Mouse (Mus musculus) CH12.LX (cell line): Measurements from ENCODE around the gene Ttll13.

Experiments
- CTCF ChIP-seq, 2 experiments: IDR thresholded peaks in 1 of 2; conservative IDR thresholded peaks in 1 of 2; 2 replicates each; pipeline ENCODE4 v1.5.1; 2011 to 2012; ENCODE audit warnings: low read depth in 2 of 2, low read length in 2 of 2, improper control_type of control experiment in 1 of 2, inconsistent platforms in 1 of 2, mild to moderate bottlenecking in 1 of 2, moderate library complexity in 1 of 2
- E2F4 ChIP-seq: IDR thresholded peaks from 2 replicates; pipeline ENCODE4 v1.6.1; 2011; ENCODE audit warnings: low read depth, low read length, improper control_type of control experiment; ENCODE audit not compliant: insufficient replicate concordance
- ETS1 ChIP-seq: conservative IDR thresholded peaks from 2 replicates; pipeline ENCODE4 v1.6.1; 2012; ENCODE audit warnings: low read depth, mild to moderate bottlenecking, inconsistent platforms, low read length, improper control_type of control experiment, moderate library complexity
- JUN ChIP-seq: IDR thresholded peaks from 2 replicates; pipeline ENCODE4 v1.6.1; 2011; ENCODE audit warnings: low read depth, mild to moderate bottlenecking, low read length, improper control_type of control experiment, moderate library complexity; ENCODE audit not compliant: insufficient read depth
- MAX ChIP-seq: IDR thresholded peaks from 2 replicates; pipeline ENCODE4 v1.6.1; 2011; ENCODE audit warnings: low read length, improper control_type of control experiment
- MXI1 ChIP-seq: IDR thresholded peaks from 2 replicates; pipeline ENCODE4 v1.6.1; 2011; ENCODE audit warnings: mild to moderate bottlenecking, low read depth, low read length, improper control_type of control experiment
- MYC ChIP-seq: IDR thresholded peaks from 2 replicates; pipeline ENCODE4 v1.6.1; 2011; ENCODE audit warnings: low read depth, mild to moderate bottlenecking, improper control_type of control experiment, low read length
- POLR2A ChIP-seq: IDR thresholded peaks from 2 replicates; pipeline ENCODE4 v1.6.1; 2011; ENCODE audit warnings: low read depth, mild to moderate bottlenecking, improper control_type of control experiment, low read length
- RCOR1 ChIP-seq: conservative IDR thresholded peaks from 2 replicates; pipeline ENCODE4 v1.6.1; 2012; ENCODE audit warnings: low read depth, mild to moderate bottlenecking, inconsistent platforms, low read length, improper control_type of control experiment
- TCF12 ChIP-seq: IDR thresholded peaks from 2 replicates; pipeline ENCODE4 v1.6.1; 2014; ENCODE audit warnings: low read depth, mild to moderate bottlenecking, inconsistent platforms, low read length, improper control_type of control experiment
- UBTF ChIP-seq: IDR thresholded peaks from 2 replicates; pipeline ENCODE4 v1.6.1; 2012; ENCODE audit warnings: low read depth, mild to moderate bottlenecking, inconsistent platforms, low read length, improper control_type of control experiment, moderate library complexity
- USF1 ChIP-seq: IDR thresholded peaks from 2 replicates; pipeline ENCODE4 v1.6.1; 2014; ENCODE audit warnings: low read depth, mild to moderate bottlenecking, inconsistent platforms, low read length, improper control_type of control experiment

GRCm38 (mm10) chr7:80257706-80258105 lies 11.5 kb downstream of the Ttll13 start:
- TF ChIP-seq RCOR1 (no peak), POLR2A (no peak), JUN (no peak), CTCF (conservative IDR thresholded peaks at IDR 0.05 in 1 of 2, IDR thresholded peaks at IDR 0.05 in 1 of 2; ENCODE audit: low read depth in 2 of 2, low read length in 2 of 2) (no peak), MYC (no peak), TCF12 (no peak), ETS1 (no peak), MAX (no peak), MXI1 (no peak), UBTF (no peak), USF1 (no peak), E2F4 (no peak)
